Mouse (Mus musculus): ENCODE data around the gene Itfg2. TPM values are rescaled to one million over a fixed set of nuclear protein-coding genes. Genes with fewer than 3 reads are reported as not detected.

Itfg2 gene
- total RNA-seq, 2 experiments from 2014 or later = 15.3 to 19.5 TPM

Other genes starting within 250 kb of the Itfg2 start
- gene Tead4, start 124.1 kb downstream of the Itfg2 start, total RNA-seq (2021) = 1 to 10 TPM; 3.7 to 4.3 TPM
- 1 to 10 TPM; 5.8 to 6.6 TPM for gene Tulp3, start 69.1 kb downstream of the Itfg2 start, total RNA-seq (2021)
- gene Rhno1, start 62.0 kb downstream of the Itfg2 start, total RNA-seq (2021) = 1 to 10 TPM; 5.2 to 6.6 TPM
- gene Foxm1, start 62.0 kb downstream of the Itfg2 start, total RNA-seq (2021) = 1 to 10 TPM in 1 of 2 experiments, under 1 TPM in 1; 0.62 to 1.0 TPM
- gene Tex52, start 49.5 kb downstream of the Itfg2 start, total RNA-seq (2021) = not detected
- gene Gm44596, start 49.4 kb downstream of the Itfg2 start, total RNA-seq (2021) = not detected
- gene Nrip2, start 25.6 kb downstream of the Itfg2 start, total RNA-seq (2021) = 1 to 10 TPM; 1.4 to 1.5 TPM
- gene Fkbp4, start 13.7 kb upstream of the Itfg2 start, total RNA-seq (2021) = 100 to 1,000 TPM in 1 of 2 experiments, 10 to 100 TPM in 1; 97.6 to 114 TPM
- gene Pzp, start 101.8 kb upstream of the Itfg2 start, total RNA-seq (2021) = under 1 TPM in 1 of 2 experiments, not detected in 1; 0.41 TPM
- gene A2ml1, start 156.7 kb upstream of the Itfg2 start, total RNA-seq (2021) = not detected
- gene Klrb1a, start 198.6 kb upstream of the Itfg2 start, total RNA-seq (2021) = not detected
- not detected for gene Clec2h, start 237.5 kb upstream of the Itfg2 start, total RNA-seq (2021)